Mouse (Mus musculus): ENCODE results near the gene Cpne7. TPM values are rescaled to one million over a fixed set of nuclear protein-coding genes. Genes with fewer than 3 reads are reported as not detected.

The Cpne7 gene
- polyA plus RNA-seq, 1 experiment from 2014 or later: 0.49 TPM

- no peak overlapping the region for H3K4me3 ChIP-seq (replicated peaks)
- peaks cover 8% of the 10 kb centered on the region for H3K4me1 ChIP-seq
- H3K9me3 ChIP-seq: no peaks in the 10 kb centered on the region
- no peak overlapping the region for H3K4me2 ChIP-seq
- no peak overlapping the region for H3K27ac ChIP-seq
- H3K9ac ChIP-seq: no peak overlapping the region
- ATAC-seq (ENCODE audit: low FRiP score): no peak
- no peaks in the 10 kb centered on the region for H3K36me3 ChIP-seq (replicated peaks)
- 79% methylated on average over 5 of the region's 5 CpGs for WGBS
- peaks cover 60% of the 10 kb centered on the region for H3K27me3 ChIP-seq
Measured at GRCm38 (mm10) chr8:123122670-123123069, 5.5 kb downstream of the Cpne7 start.

- Histone ChIP-seq H3K9me3 (no peaks in the 10 kb centered on the region), H3K27ac (no peak overlapping the region), H3K4me2 (peak overlapping the region; percentile 6; the same call in 1 of the 2 replicates), H3K4me3 (replicated peaks) (no peak overlapping the region), H3K36me3 (replicated peaks) (no peaks in the 10 kb centered on the region), H3K4me1 (peaks cover 4% of the 10 kb centered on the region; the same call in 1 of the 2 replicates), H3K9ac (no peak overlapping the region), H3K27me3 (peaks cover 36% of the 10 kb centered on the region)
- 0 out of 2 replicates have a peak, but pooled peaks have one; percentile 39 for ATAC-seq (ENCODE audit: low FRiP score)
- WGBS: 6% methylated on average over 19 of the region's 19 CpGs
Measured at GRCm38 (mm10) chr8:123126193-123126816, 9.1 kb downstream of the Cpne7 start.

GRCm38 (mm10) chr8:123131041-123131440 is 13.9 kb downstream of the Cpne7 start:
- no peak overlapping the region for H3K4me2 ChIP-seq
- 77% methylated on average over 9 of the region's 9 CpGs for WGBS
- no peak for ATAC-seq (ENCODE audit: low FRiP score)

GRCm38 (mm10) chr8:123132953-123133352 is 15.8 kb downstream of the Cpne7 start:
- Histone ChIP-seq H3K27me3 (peaks cover 2% of the 10 kb centered on the region; the same call in 1 of the 2 replicates), H3K4me1 (peaks cover 30% of the 10 kb centered on the region), H3K9ac (no peak overlapping the region), H3K27ac (no peak overlapping the region), H3K36me3 (replicated peaks) (no peaks in the 10 kb centered on the region), H3K4me3 (replicated peaks) (no peak overlapping the region), H3K9me3 (0 out of 2 replicates have a peak, but pooled peaks cover 3% of the 10 kb centered on the region), H3K4me2 (no peak overlapping the region)
- ATAC-seq (ENCODE audit: low FRiP score): no peak
- 96% methylated on average over 2 of the region's 2 CpGs for WGBS

More at GRCm38 (mm10) chr8:123131041-123131440, 13.9 kb downstream of the Cpne7 start:
- H3K27me3 ChIP-seq: peaks cover 19% of the 10 kb centered on the region; the same call in 1 of the 2 replicates
- no peak overlapping the region for H3K9ac ChIP-seq
- 0 out of 2 replicates have a peak, but pooled peaks cover 3% of the 10 kb centered on the region for H3K9me3 ChIP-seq
- no peak overlapping the region for H3K27ac ChIP-seq
- no peak overlapping the region for H3K4me3 ChIP-seq (replicated peaks)
- no peaks in the 10 kb centered on the region for H3K36me3 ChIP-seq (replicated peaks)
- H3K4me1 ChIP-seq: peaks cover 23% of the 10 kb centered on the region

- H3K9me3 ChIP-seq: 0 out of 2 replicates have a peak, but pooled peaks cover 3% of the 10 kb centered on the region
- H3K4me2 ChIP-seq: no peak overlapping the region
- H3K4me1 ChIP-seq: peaks cover 36% of the 10 kb centered on the region
- no peaks in the 10 kb centered on the region for H3K36me3 ChIP-seq (replicated peaks)
- H3K27me3 ChIP-seq: no peaks in the 10 kb centered on the region; the same call in 1 of the 2 replicates
- WGBS: 87% methylated on average over 11 of the region's 11 CpGs
- no peak overlapping the region for H3K27ac ChIP-seq
- H3K4me3 ChIP-seq (replicated peaks): no peak overlapping the region
- no peak overlapping the region for H3K9ac ChIP-seq
- ATAC-seq (ENCODE audit: low FRiP score): no peak
Measured at GRCm38 (mm10) chr8:123134149-123134713, 17.1 kb downstream of the Cpne7 start.

- WGBS: 15% methylated on average over 7 of the region's 7 CpGs
- Histone ChIP-seq H3K4me1 (peaks cover 36% of the 10 kb centered on the region), H3K36me3 (replicated peaks) (no peaks in the 10 kb centered on the region), H3K4me3 (replicated peaks) (no peak overlapping the region), H3K9ac (no peak overlapping the region), H3K27ac (peak overlapping the region; percentile 81), H3K27me3 (no peaks in the 10 kb centered on the region; the same call in 1 of the 2 replicates), H3K9me3 (0 out of 2 replicates have a peak, but pooled peaks cover 3% of the 10 kb centered on the region), H3K4me2 (peak overlapping the region; percentile 36)
- ATAC-seq (ENCODE audit: low FRiP score): peak; percentile 67
Measured at GRCm38 (mm10) chr8:123135406-123135805, 18.2 kb downstream of the Cpne7 start.

GRCm38 (mm10) chr8:123135806-123136205 is 18.6 kb downstream of the Cpne7 start:
- Histone ChIP-seq H3K27me3 (no peaks in the 10 kb centered on the region; the same call in 1 of the 2 replicates), H3K9me3 (0 out of 2 replicates have a peak, but pooled peaks cover 3% of the 10 kb centered on the region), H3K9ac (no peak overlapping the region), H3K4me2 (peak overlapping the region; percentile 36), H3K4me3 (replicated peaks) (no peak overlapping the region), H3K27ac (peak overlapping the region; percentile 81), H3K36me3 (replicated peaks) (no peaks in the 10 kb centered on the region), H3K4me1 (peaks cover 36% of the 10 kb centered on the region)
- peak; percentile 21 for ATAC-seq (ENCODE audit: low FRiP score)
- WGBS: 42% methylated on average over 9 of the region's 9 CpGs

GRCm38 (mm10) chr8:123136287-123136686 is 19.1 kb downstream of the Cpne7 start:
- H3K9me3 ChIP-seq: 0 out of 2 replicates have a peak, but pooled peaks cover 3% of the 10 kb centered on the region
- WGBS: 86% methylated on average over 9 of the region's 9 CpGs
- H3K27me3 ChIP-seq: no peaks in the 10 kb centered on the region; the same call in 1 of the 2 replicates
- H3K27ac ChIP-seq: no peak overlapping the region
- no peak overlapping the region for H3K4me3 ChIP-seq (replicated peaks)
- H3K4me1 ChIP-seq: peaks cover 36% of the 10 kb centered on the region
- H3K9ac ChIP-seq: no peak overlapping the region
- H3K4me2 ChIP-seq: no peak overlapping the region
- no peak for ATAC-seq (ENCODE audit: low FRiP score)
- no peaks in the 10 kb centered on the region for H3K36me3 ChIP-seq (replicated peaks)

- H3K27ac ChIP-seq: peak overlapping the region; percentile 79
- no peak overlapping the region for H3K9ac ChIP-seq
- H3K36me3 ChIP-seq (replicated peaks): no peaks in the 10 kb centered on the region
- H3K4me2 ChIP-seq: no peak overlapping the region
- ATAC-seq (ENCODE audit: low FRiP score): peak; percentile 75; the same call in 1 of the 2 replicates
- H3K27me3 ChIP-seq: no peaks in the 10 kb centered on the region; the same call in 1 of the 2 replicates
- H3K4me1 ChIP-seq: peaks cover 36% of the 10 kb centered on the region
- 0 out of 2 replicates have a peak, but pooled peaks cover 3% of the 10 kb centered on the region for H3K9me3 ChIP-seq
- H3K4me3 ChIP-seq (replicated peaks): no peak overlapping the region
- WGBS: 16% methylated on average over 2 of the region's 2 CpGs
Measured at GRCm38 (mm10) chr8:123137645-123138077, 20.5 kb downstream of the Cpne7 start.

- H3K4me3 ChIP-seq (replicated peaks): no peak overlapping the region
- peaks cover 36% of the 10 kb centered on the region for H3K4me1 ChIP-seq
- no peaks in the 10 kb centered on the region for H3K9me3 ChIP-seq
- no peaks in the 10 kb centered on the region; the same call in 1 of the 2 replicates for H3K27me3 ChIP-seq
- H3K36me3 ChIP-seq (replicated peaks): no peaks in the 10 kb centered on the region
- no peak for ATAC-seq (ENCODE audit: low FRiP score)
- H3K27ac ChIP-seq: no peak overlapping the region
- no peak overlapping the region for H3K4me2 ChIP-seq
- WGBS: 61% methylated on average over 4 of the region's 4 CpGs
- no peak overlapping the region for H3K9ac ChIP-seq
Measured at GRCm38 (mm10) chr8:123138741-123139140, 21.6 kb downstream of the Cpne7 start.

GRCm38 (mm10) chr8:123141741-123142462 is 24.7 kb downstream of the Cpne7 start:
- 81% methylated on average over 14 of the region's 14 CpGs for WGBS
- no peaks in the 10 kb centered on the region for H3K36me3 ChIP-seq (replicated peaks)
- H3K27me3 ChIP-seq: no peaks in the 10 kb centered on the region
- H3K4me3 ChIP-seq (replicated peaks): no peak overlapping the region
- peaks cover 16% of the 10 kb centered on the region for H3K4me1 ChIP-seq
- H3K9me3 ChIP-seq: no peaks in the 10 kb centered on the region
- H3K4me2 ChIP-seq: no peak overlapping the region
- H3K27ac ChIP-seq: no peak overlapping the region
- no peak for ATAC-seq (ENCODE audit: low FRiP score)
- H3K9ac ChIP-seq: no peak overlapping the region

- H3K27ac ChIP-seq: no peak overlapping the region
- no peak overlapping the region for H3K4me3 ChIP-seq (replicated peaks)
- no peak overlapping the region for H3K9ac ChIP-seq
- H3K36me3 ChIP-seq (replicated peaks): no peaks in the 10 kb centered on the region
- ATAC-seq (ENCODE audit: low FRiP score): no peak
- no peaks in the 10 kb centered on the region for H3K9me3 ChIP-seq
- no peak overlapping the region for H3K4me2 ChIP-seq
- no peaks in the 10 kb centered on the region for H3K4me1 ChIP-seq
- no peaks in the 10 kb centered on the region for H3K27me3 ChIP-seq
- 59% methylated on average over 6 of the region's 6 CpGs for WGBS
Measured at GRCm38 (mm10) chr8:123145279-123145678, 28.1 kb downstream of the Cpne7 start.
